Mouse (Mus musculus): ENCODE measurements around the gene Sesn1. TPM values are rescaled to one million over a fixed set of nuclear protein-coding genes. Genes with fewer than 3 reads are reported as not detected.

Gene Sesn1
- 13.8 TPM for polyA plus RNA-seq (2015; fragmentation: Illumina TruSeq; extraction: RNeasy Lipid Tissue Mini Kit (QIAGEN cat#74804); ENCODE audit: insufficient read depth, low read depth, low replicate concordance)

DNA sequence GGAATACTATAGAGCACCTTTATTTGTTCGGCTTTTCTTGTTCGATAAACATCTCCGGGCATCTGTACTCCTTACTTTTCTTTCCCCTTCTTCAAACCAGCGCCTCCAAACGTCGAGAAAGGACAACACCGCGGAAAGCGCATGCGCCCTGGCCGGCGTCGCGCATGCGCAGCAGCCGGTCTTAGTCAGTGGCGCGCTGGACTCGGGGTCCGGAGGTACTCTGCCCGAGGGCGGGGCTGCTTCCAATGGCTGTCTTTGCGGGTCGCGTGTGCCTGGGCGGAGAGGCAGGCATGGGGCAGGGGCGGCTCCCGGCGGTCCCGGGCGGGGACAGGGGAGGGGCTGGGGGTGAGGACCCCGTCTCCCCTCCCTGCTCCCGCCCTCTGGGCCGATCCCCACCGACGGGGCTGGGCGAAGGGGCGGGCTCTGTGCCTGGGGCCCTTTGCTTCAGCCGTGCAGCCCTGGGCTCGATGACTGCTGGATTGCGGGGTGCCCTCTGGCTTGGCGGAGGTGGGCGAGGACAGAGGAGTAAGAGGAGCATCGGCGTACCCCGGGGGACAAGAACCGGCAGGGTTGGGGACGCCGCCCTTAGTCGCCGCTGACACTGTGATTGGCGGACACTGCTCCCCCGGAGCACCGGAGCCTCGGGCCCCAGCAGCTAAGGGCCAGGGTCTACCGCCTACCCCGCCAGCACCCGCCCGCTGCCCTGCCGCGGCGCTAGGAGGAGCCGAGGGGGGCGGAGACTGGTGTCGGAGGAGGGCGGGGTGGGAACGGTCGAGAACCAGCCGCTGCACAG is at the start of gene Sesn1, which contains the start of gene Cep57l1:
Gene Sesn1, plus strand, starts transcription at position 165 of the 793 bp plus-strand sequence.
Gene Cep57l1, minus strand, starts transcription at position 101 of the 793 bp plus-strand sequence.

Other genes with a start within 250 kb of the Sesn1 start
- gene Ccdc162, start 93.3 kb upstream of the Sesn1 start, polyA plus RNA-seq (2015; fragmentation: Illumina TruSeq; extraction: RNeasy Lipid Tissue Mini Kit (QIAGEN cat#74804); ENCODE audit: insufficient read depth, low read depth, low replicate concordance), result 12.3 TPM
- 1.3 TPM for gene Cep57l1, start 64 bp upstream of the Sesn1 start, polyA plus RNA-seq (2015; fragmentation: Illumina TruSeq; extraction: RNeasy Lipid Tissue Mini Kit (QIAGEN cat#74804); ENCODE audit: insufficient read depth, low read depth, low replicate concordance)
- gene Armc2, start 208.5 kb downstream of the Sesn1 start, polyA plus RNA-seq (2015; fragmentation: Illumina TruSeq; extraction: RNeasy Lipid Tissue Mini Kit (QIAGEN cat#74804); ENCODE audit: insufficient read depth, low read depth, low replicate concordance), result 0.63 TPM

Measured in pancreas, adult 10 weeks (tissue).